Mouse (Mus musculus) monocyte, adult 5-6 weeks (primary cell): ENCODE measurements around the gene Mns1. TPM values are rescaled to one million over a fixed set of nuclear protein-coding genes. Genes with fewer than 3 reads are reported as not detected.
A peak's percentile ranks its signal among the peaks of the same experiment; 100 is the strongest.

ENCODE experiments used
- ATAC-seq: fragments of 153-309, 156-312 bp; replicated peaks from 2 replicates; pipeline ENCODE4 v1.8.0; 2017; ENCODE audit warnings: mild to moderate bottlenecking; ENCODE audit not compliant: low TSS enrichment, insufficient number of reproducible peaks, severe bottlenecking, poor library complexity, low FRiP score
- total RNA-seq: library from RNA; stranded (forward); fragments of 200-1000, 200-491, 200-594 nt; gene quantifications from 3 replicates; pipeline ENCODE4 v1.2.3, GENCODE M21; 2017

Gene Mns1
- total RNA-seq, 1 experiment from 2014 or later, result 0.48 TPM

DNA sequence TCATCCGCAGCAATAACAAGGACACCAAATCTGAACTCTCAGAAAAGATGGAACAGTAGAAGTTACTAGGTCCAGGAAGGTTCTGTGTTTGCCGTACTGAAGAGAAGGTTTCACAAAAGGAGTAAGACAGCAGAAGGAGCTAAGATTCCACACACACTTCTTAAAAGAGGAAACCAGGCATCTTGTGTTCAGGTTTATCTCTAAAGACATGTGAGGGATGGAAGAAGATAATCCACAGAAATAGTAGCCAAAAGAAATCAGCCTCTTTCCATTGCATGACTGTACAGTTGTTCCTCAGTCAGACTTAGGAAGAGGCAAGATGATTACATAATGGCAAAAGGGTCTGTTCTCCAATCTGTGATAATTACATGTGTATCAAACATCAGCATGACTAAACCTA lies 24.6 kb downstream of the Mns1 start:
- ATAC-seq, result no peak

DNA sequence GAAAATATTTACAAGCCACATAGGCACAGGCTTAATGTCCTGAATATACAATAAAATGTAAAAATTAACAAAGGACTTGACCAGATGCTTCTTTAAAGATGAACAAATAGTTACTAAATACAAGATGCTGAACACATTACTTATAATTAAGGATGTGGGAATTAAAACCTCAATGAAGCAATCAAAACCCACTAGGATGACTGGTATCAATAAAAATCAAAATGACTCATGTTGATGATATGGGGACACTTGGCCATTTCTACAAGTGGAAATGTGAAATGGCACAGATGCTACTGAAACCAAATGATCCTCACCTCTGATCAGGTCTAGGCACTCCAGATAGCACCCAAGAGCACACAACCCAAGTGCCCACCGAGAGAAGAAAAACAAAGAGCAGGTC lies 27.0 kb downstream of the Mns1 start:
- ATAC-seq, result no peak

DNA sequence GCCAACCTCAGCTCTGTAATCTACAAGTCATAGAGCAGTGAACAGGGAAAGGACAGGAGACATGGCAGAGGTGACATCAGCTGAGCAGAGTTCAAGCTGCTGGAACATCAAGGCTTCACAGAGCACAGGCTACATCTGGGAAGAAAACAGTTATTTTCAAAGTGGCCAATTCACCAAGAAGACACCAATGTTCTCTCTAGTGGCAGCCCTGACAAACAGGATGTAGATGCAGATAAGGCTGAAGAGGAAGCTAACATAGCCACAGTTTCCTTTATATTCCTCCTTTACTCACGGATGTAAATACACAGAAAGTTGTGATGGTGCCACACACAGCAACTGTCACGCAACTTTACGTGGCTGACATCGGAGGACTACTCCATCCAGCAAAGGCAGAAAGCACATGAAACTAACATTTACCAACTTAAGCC lies 28.0 kb downstream of the Mns1 start:
- peak; percentile 82 for ATAC-seq

DNA sequence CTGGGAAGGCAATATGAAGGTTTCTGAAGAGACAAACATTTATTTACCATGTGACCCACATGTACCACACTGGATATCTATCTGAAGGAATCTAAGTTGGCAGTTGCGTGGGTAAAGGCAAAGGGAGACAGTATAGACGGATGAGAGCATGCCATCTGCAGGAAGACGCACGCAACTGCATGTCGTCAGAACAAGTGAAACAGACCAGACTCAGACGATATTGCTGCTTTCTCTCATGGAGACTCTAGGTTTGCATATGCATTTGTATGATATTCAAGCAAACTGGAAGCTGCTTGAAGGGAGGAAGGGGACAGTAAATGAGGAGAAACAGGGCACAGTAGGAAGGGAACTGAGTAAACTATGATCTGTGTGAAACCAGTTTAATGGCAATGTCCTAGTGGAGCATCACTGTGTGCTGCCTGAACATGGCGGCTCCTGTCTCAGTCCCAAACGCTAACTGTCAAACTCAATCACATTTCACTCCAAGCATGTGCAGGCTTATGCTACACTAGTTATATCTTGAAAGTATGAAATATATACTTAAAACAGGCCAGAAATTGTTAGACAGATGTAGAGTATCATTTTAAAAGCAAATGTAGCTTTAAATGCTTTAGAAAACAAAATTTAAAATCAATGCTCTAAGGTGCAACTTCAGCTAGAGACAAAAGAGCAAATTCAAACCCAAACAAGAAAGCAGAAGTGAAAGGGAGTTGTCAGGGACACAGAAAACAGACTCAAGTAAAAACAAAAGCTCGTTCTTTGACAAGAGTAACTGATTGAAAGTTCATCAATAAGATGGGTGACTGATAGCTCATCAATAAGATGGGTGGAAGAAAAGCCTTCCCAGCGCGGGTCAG lies 30.0 kb downstream of the Mns1 start:
- ATAC-seq, result peak; percentile 88

DNA sequence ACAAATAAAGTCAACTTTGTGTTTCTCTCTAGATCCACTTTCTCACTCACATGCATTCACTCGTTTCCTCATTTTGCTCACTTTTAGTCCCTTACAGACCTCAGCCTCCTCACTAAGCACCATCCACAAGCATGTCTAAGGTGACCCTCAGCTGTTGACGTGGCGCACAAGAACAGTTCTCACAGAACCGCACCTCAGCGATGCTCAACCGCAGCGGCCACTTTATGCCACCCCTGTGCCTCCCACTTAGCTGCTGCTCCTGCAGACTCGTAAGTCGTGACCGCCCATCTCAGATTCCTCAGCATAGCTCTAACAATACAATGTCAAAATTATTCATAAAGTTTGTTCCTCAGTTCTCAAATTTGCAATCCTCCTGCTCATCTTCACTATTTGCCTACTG lies 30.8 kb downstream of the Mns1 start:
- ATAC-seq, result 0 out of 2 replicates have a peak, but pooled peaks have one; percentile 4

DNA sequence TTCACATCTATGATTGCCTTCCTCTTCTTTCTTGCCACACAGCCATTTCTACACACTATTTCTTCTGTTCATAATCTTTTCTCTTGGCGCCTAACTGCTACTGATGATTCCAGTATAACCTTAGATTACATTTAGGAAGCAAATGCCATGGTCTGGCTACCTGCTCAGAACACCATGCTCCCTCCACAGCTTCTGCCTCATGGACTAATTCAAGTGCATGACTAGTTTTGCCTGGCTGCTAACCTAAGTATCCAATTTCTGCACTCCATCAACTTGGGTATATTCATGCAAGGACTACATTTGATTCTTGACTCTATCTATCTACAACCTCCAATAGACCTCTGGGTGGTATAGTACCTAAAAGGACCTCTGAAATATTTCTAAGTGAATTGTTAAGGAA lies 32.0 kb downstream of the Mns1 start:
- ATAC-seq, result no peak

DNA sequence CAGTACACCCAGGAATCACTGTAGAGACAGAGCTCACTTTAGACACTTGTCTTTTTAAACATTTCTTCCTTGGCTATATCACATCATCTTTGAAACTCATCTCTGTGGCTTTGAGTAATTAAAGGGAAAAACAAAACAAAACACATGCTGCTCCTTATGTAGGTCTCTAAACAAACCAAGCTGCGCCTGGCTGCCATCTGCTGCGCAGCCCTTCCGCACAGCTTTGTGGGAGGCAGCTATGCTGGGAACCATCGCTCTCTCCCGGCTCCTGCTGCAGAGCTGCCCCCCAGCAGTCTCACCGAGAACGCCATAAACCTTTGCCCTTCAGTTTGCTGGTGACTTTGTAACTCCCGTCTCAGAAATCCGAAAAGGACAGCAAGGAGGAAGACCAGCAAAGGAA lies 37.7 kb downstream of the Mns1 start:
- ATAC-seq, result no peak

DNA sequence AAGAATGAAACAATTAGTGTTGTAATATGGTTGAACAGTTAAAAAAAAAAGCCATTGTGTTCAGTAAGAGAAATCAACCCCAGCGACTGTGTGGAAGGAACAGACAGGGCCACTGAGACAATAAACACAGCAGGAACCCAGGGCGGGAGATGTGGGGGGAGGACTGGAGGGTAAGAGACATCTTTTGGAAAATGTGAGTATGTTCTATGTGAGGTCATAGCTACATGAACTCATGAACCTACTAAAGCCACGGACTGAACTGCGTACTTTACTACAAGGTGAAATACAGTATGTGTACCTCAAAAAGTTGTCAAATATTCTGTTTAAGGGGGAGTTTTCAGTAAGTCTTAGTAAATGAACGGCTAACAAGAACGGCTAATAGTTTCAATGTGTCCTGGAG lies 39.5 kb downstream of the Mns1 start:
- no peak for ATAC-seq

DNA sequence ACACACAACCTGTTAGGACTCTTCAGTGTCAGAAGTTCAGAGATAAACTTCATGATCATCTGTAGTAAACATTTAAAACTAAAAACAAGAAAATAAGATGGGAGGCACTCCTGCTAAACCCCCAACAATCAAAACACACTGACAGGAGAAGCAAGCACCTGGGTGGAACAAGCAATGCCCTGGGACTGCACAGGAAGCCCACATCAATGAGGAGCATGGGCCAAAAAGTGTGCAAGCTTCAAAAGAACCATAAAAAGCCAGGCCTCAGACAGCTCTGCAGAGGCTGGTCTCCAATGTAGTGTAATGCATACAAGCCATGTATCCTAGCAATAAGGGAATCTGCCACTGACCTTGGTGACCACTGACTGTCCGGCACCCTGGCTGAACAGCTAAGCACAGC lies 41.5 kb downstream of the Mns1 start:
- ATAC-seq, result no peak

DNA sequence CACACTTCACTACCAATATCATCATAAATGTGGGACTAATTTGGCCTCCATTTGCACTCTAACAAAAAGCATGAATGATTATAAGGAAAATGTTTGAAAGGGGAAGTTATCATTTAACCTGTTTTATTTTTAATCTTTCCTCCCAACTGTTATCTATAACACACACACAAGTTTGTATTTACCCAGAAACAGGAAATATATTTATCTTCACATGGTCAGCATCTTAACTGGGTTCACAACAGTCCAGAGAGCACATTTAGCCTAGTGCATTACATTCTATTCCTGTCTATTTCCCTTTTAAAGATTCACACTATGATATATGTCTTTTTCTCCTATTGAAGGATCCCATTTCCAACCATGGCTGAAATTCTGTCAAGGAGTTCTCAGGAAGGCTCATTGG lies 50.7 kb downstream of the Mns1 start:
- ATAC-seq, result no peak

DNA sequence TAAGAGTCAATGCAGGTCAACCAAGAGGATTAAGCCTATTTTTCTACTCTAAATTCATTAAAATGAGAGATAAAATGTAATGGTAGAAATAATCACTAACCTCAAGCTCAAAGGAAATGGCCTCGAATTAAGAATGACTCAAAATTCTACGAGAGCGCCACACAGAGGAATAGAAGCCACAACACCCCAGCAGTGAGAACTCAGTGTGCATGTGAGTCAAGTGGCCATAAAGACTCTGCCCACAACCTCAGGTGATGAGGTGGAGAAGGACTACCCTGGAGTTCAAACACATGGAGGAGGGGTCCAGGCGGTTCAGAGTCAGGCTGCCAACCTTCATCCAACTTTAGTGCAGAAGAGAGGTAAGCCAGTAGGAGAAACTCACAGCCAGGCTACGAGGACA lies 51.3 kb downstream of the Mns1 start:
- no peak for ATAC-seq

DNA sequence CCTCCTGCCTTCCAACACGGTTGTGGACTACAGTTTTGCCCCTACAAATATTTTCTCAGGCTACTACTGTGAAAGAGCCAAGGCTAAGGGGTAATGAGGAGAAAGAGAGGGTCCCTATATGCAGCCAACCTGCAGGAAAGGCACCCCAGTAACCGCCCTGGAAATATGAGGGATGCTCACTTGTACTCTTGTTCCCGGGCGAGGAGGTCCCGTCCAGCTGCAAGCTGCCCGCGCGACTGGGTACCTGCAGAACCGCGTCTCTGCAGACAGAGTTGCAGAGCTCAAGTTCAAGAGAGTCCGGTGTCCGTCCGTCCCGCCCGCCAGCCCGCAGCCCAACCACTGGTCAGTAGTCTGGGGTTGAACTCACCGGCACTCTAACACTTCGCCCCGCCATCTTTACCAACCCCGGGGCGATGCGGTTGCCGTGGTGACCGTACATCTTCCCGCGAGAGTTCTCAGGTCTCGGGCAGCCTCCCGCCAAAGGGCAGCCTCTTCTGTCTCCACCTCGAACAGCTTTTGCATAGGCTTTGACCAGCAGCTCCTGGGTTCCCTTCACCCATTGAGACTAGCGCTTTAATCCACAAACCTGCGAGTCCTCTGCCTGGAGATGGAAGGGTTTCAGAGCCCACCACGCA lies 53.9 kb downstream of the Mns1 start:
- peak; percentile 98 for ATAC-seq

DNA sequence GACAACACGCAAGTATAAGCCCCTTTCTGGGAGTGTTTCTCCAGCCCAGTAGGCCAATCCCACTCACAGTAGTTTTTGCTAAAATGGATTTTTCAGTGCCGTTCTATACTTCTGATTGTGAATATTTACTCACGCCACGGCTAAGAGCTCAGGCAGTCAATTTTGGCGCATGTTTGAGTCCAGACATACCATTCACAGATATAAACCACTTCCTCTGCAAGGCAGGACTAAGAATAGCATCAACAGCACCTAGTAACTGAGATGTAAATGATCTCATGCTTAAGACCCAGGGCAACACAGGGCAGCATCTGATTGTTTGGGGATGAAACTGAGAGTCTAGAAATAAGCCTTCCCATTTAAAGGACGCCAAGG lies 54.4 kb downstream of the Mns1 start, which contains the start of gene Tex9:
Tex9 (minus strand) TSS at position 19 of the 372 bp plus-strand sequence.
- ATAC-seq, result peak; percentile 40

DNA sequence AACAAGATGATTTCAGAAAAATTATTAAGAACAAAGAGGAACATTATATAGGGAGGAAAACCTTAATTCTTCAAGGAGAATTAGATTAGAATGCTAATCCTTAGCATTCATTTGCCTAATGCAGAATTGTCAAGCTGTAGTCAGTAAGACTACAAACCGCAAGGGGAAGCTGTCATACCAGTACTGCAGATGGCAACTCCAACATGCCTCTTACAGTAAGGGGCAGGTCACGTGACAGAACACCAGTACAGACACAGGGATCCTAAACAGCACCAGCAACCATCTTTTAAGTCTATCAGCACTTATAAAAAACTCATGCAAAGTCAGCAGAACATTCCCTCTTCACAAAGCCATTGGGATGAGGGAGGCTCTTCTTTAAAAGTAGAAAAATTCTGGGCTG lies 55.7 kb downstream of the Mns1 start:
- no peak for ATAC-seq

DNA sequence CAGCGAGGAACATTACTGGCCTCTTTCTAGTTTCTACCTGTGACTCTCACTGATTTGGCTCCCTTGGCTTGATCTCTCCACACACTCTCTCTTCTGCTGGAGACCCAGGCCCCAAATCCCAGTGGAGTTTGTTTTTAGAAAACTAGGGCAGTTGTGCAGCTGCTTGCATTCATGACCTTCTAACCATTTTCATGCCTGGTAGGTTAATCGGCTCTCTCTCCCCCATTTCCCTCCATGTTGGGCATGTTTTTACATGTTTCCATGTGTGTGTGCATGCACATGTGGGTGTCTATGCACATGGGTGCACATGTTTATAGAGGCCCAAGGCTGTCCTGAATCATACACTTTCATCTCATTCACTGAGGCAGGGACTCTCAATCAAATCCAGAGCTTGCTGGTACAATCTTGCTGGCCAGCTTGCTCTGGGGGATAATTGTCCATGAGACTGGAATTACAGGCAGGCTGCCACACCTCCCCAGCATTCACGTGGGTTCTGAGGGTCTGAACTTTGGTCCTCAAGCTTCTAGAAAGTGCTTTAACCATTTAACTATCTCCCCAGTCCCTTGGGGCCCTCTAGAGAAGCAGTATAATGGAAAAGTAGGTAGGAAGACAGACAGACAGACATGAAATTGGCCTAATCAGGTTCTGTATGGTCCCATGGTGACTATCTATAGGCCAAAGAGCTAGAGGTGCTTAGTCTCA lies 56.3 kb downstream of the Mns1 start:
- ATAC-seq, result no peak

DNA sequence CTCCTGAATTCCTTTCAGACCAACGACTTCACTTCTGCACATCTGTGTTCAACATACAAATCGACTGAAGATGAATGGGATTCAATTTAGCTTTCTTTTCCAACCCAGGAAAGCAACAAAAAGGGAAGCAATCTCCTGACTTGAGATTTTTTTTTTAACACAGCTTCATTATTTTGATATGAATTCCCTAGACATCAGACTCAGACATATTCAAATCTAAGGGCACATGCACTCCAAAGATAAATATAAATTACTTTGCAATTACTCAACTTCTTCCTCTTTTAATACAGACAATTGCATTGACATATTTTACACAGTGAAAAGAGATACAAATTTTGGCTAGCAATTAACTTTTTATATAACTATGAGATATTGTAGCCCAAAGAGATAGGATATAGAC lies 58.9 kb downstream of the Mns1 start:
- ATAC-seq, result no peak

DNA sequence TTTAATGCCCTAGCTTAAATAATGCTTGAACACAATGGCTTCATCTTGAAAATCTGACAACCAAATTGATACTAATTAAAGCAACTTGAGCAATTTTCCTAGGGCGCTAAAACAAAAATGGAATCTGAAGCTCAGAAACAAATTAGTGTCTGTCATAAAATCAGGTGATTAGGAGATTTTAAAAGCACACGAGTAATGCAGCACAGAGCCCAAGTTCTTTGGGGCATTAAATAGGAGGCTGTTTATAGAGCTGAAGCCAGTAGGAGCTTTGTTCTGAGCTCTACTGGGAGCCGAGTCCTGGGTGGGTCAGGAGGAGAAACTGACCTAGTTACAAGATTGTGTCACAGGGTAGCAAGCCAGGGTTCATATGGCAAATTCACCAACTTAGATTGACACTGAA lies 59.4 kb downstream of the Mns1 start:
- no peak for ATAC-seq
